Comparison of ENCODE assay signal across 10 mouse cellular contexts in genomic region chr4:139833036-139833634, GRCm38 (mm10). TPM values are rescaled to one million over a fixed set of nuclear protein-coding genes. Genes with fewer than 3 reads are reported as not detected.
A peak's percentile ranks its signal among the peaks of the same experiment; 100 is the strongest.
DNase-seq lines count a peak whose midpoint lies in the region; ATAC-seq and TF ChIP-seq lines count a peak whose summit lies in the region.
"Had no signal": no experiment of that assay in that cellular context is flagged by ENCODE, and none has a peak within 500 bp of the region (broad histone marks: within the 10 kb centered on the region; RNA-seq: fewer than 3 reads in every experiment).

Pax7 (minus strand) TSS chr4:139833528.

- TF ChIP-seq EP300 in lung, postnatal 0 days (IDR thresholded peaks at IDR 0.05), result no peak
- no peak for TF ChIP-seq EP300 in stomach, postnatal 0 days (optimal IDR thresholded peaks at IDR 0.05)

- H3K4me3 ChIP-seq in gastrocnemius, adult 2 months, result peak within 1 kb of the TSS; percentile 77
- peak within 1 kb of the TSS; percentile 8; the same call in 1 of the 2 replicates for H3K4me3 ChIP-seq in lung, postnatal 0 days (ENCODE audit: low read depth, low read length)
- peak within 1 kb of the TSS; percentile 31 for H3K4me3 ChIP-seq in limb, embryonic 12.5 days (replicated peaks)
- peak within 1 kb of the TSS; percentile 21; the same call in 1 of the 2 replicates for H3K4me3 ChIP-seq in stomach, postnatal 0 days (ENCODE audit: low read depth, low read length)
- H3K4me3 ChIP-seq in kidney, adult 2 months (ENCODE audit: insufficient read depth, low read depth, low read length), result no peak within 1 kb of the TSS

- H3K36me3 ChIP-seq in lung, postnatal 0 days (ENCODE audit: insufficient read depth, low read length), result no peaks in the 10 kb centered on the region
- H3K36me3 ChIP-seq in limb, embryonic 12.5 days, result no peaks in the 10 kb centered on the region
- H3K36me3 ChIP-seq in stomach, postnatal 0 days (ENCODE audit: control insufficient read depth, insufficient read depth, low read length), result no peaks in the 10 kb centered on the region
- no peaks in the 10 kb centered on the region for H3K36me3 ChIP-seq in kidney, adult 2 months (ENCODE audit: control insufficient read depth, insufficient read depth, low read length)

- no peaks in the 10 kb centered on the region for H3K9me3 ChIP-seq in lung, postnatal 0 days (ENCODE audit: low read length)
- no peaks in the 10 kb centered on the region for H3K9me3 ChIP-seq in limb, embryonic 12.5 days
- no peaks in the 10 kb centered on the region for H3K9me3 ChIP-seq in stomach, postnatal 0 days (ENCODE audit: control insufficient read depth, low read length)

- H3K27me3 ChIP-seq in lung, postnatal 0 days (replicated peaks; ENCODE audit: insufficient read depth, low read length), result peaks cover 96% of the 10 kb centered on the region
- peaks cover 100% of the 10 kb centered on the region for H3K27me3 ChIP-seq in limb, embryonic 12.5 days
- H3K27me3 ChIP-seq in stomach, postnatal 0 days (ENCODE audit: control insufficient read depth, insufficient read depth, low read length), result peaks cover 25% of the 10 kb centered on the region
- no peaks in the 10 kb centered on the region; the same call in 1 of the 2 replicates for H3K27me3 ChIP-seq in kidney, adult 2 months (replicated peaks; ENCODE audit: control insufficient read depth, insufficient read depth, low read length)

- peak; percentile 60 for DNase-seq in gastrocnemius, adult 2 months
- DNase-seq in gastrocnemius, adult 18-20 months (ENCODE audit: low spot score), result no peak
- DNase-seq in lung, postnatal 0 days (ENCODE audit: low spot score), result no peak
- no peak for DNase-seq in lung, postnatal 25 days (ENCODE audit: low spot score)
- DNase-seq in stomach, postnatal 0 days (ENCODE audit: low spot score), result no peak
- no peak for DNase-seq in kidney, adult 2 months
- DNase-seq: heart, adult 18-20 months had no signal

- H3K4me2 ChIP-seq in lung, postnatal 0 days (replicated peaks; ENCODE audit: low read depth, low read length), result peak within 1 kb of the TSS; percentile 28
- H3K4me2 ChIP-seq in limb, embryonic 12.5 days, result peak within 1 kb of the TSS; percentile 46
- H3K4me2 ChIP-seq in stomach, postnatal 0 days (replicated peaks; ENCODE audit: low read depth), result 0 out of 2 replicates have a peak within 1 kb of the TSS, but pooled peaks have one; percentile 27

- TF ChIP-seq POLR2A in kidney, adult 2 months (IDR thresholded peaks at IDR 0.05; ENCODE audit: low read depth, low read length), result no peak

- no peak for ATAC-seq in lung, postnatal 0 days
- ATAC-seq in limb, embryonic 12.5 days (ENCODE audit: insufficient number of reproducible peaks, insufficient read depth, low FRiP score, low TSS enrichment, low read depth), result no peak; the same call in 1 of the 2 replicates
- ATAC-seq in stomach, postnatal 0 days (ENCODE audit: low FRiP score, low TSS enrichment), result no peak
- no peak for ATAC-seq in inflammation-experienced regulatory T-cells, adult 6 months

- under 1% methylated on average over 29 of the region's 41 CpGs for WGBS in lung, postnatal 0 days
- 2% methylated on average over 33 of the region's 41 CpGs for WGBS in limb, embryonic 12.5 days
- 2% methylated on average over 34 of the region's 41 CpGs for WGBS in stomach, postnatal 0 days
- WGBS in kidney, adult 2 months, result 1% methylated on average over 35 of the region's 41 CpGs

- no peak within 1 kb of the TSS for H3K9ac ChIP-seq in lung, postnatal 0 days (replicated peaks; ENCODE audit: low read depth)
- H3K9ac ChIP-seq in limb, embryonic 12.5 days (replicated peaks), result 0 out of 2 replicates have a peak within 1 kb of the TSS, but pooled peaks have one; percentile 27
- H3K9ac ChIP-seq in stomach, postnatal 0 days (ENCODE audit: low read length), result no peak within 1 kb of the TSS
- H3K9ac ChIP-seq: liver, embryonic 14.5 days had no signal

- intact Hi-C loops in gastrocnemius, adult 2 months (cut with DNase I), result no loop called here

- TF ChIP-seq CTCF in gastrocnemius, adult 2 months (IDR thresholded peaks at IDR 0.05), result no peak
- TF ChIP-seq CTCF in lung, postnatal 0 days (IDR thresholded peaks at IDR 0.05), result no peak
- TF ChIP-seq CTCF in stomach, postnatal 0 days (IDR thresholded peaks at IDR 0.05; ENCODE audit: low read depth), result no peak
- no peak for TF ChIP-seq CTCF in kidney, adult 2 months (conservative IDR thresholded peaks at IDR 0.05; ENCODE audit: insufficient read depth, insufficient read length, low read depth, low read length)

- H3K27ac ChIP-seq in gastrocnemius, adult 2 months, result peak within 1 kb of the TSS; percentile 79
- no peak within 1 kb of the TSS for H3K27ac ChIP-seq in lung, postnatal 0 days (ENCODE audit: low read length)
- no peak within 1 kb of the TSS for H3K27ac ChIP-seq in limb, embryonic 12.5 days
- no peak within 1 kb of the TSS for H3K27ac ChIP-seq in stomach, postnatal 0 days (replicated peaks)
- H3K27ac ChIP-seq in kidney, adult 2 months (ENCODE audit: insufficient read depth, low read depth, low read length), result no peak within 1 kb of the TSS
- H3K27ac ChIP-seq: liver, embryonic 14.5 days had no signal

- no peaks in the 10 kb centered on the region for H3K4me1 ChIP-seq in lung, postnatal 0 days (ENCODE audit: insufficient read depth, low read depth, low read length)
- peaks cover 27% of the 10 kb centered on the region for H3K4me1 ChIP-seq in limb, embryonic 12.5 days (replicated peaks)
- H3K4me1 ChIP-seq in stomach, postnatal 0 days (replicated peaks; ENCODE audit: control insufficient read depth, insufficient read depth), result no peaks in the 10 kb centered on the region
- no peaks in the 10 kb centered on the region for H3K4me1 ChIP-seq in kidney, adult 2 months (ENCODE audit: control insufficient read depth, insufficient read depth, low read length)

RNA-seq across cellular contexts. Expression of gene Pax7, which starts in this region (rescaled TPM):
- total RNA-seq in gastrocnemius, adult 2 months (2021), result 1 to 10 TPM; 1.8 to 1.9 TPM
- total RNA-seq in gastrocnemius, adult 18-20 months (2021), result 1 to 10 TPM; 1.1 to 1.5 TPM
- polyA plus RNA-seq in lung, postnatal 0 days (2015; fragmentation: Nextera tagmentation; extraction: Ambion mirVana), result not detected in 2 replicates
- 0.40 and 0.45 TPM in 2 replicates for polyA plus RNA-seq in limb, embryonic 12.5 days (2016; fragmentation: Nextera tagmentation; extraction: Ambion mirVana)
- 0.02 TPM in 1 of 2 replicates, not detected in the other for polyA plus RNA-seq in stomach, postnatal 0 days (2015; fragmentation: Nextera tagmentation; extraction: Ambion mirVana)
- not detected for polyA plus RNA-seq in inflammation-experienced regulatory T-cells, adult 6 months (2017; shearing (Covaris generic))
- polyA plus RNA-seq in kidney, adult 2 months (2012; rRNA removed), result 0.06 TPM in 1 of 2 replicates, not detected in the other
- total RNA-seq: heart, adult 18-20 months had no signal
- polyA plus RNA-seq: liver, embryonic 14.5 days had no signal
